Comparison of ENCODE assay signal across 8 mouse cellular contexts in genomic region chr10:120201961-120202402, GRCm38 (mm10). TPM values are rescaled to one million over a fixed set of nuclear protein-coding genes. Genes with fewer than 3 reads are reported as not detected.
DNase-seq lines count a peak whose midpoint lies in the region; ATAC-seq lines count a peak whose summit lies in the region.

Irak3 (minus strand) TSS chr10:120202130.

- peak within 1 kb of the TSS; percentile 47 for H3K9ac ChIP-seq in hindbrain, embryonic 11.5 days (ENCODE audit: low read depth, low read length)

- H3K4me2 ChIP-seq in hindbrain, embryonic 11.5 days (replicated peaks; ENCODE audit: low read depth, low read length) = peak within 1 kb of the TSS; percentile 89

- H3K9me3 ChIP-seq in hindbrain, embryonic 11.5 days (ENCODE audit: control insufficient read depth, low read length) = no peaks in the 10 kb centered on the region

- peak; percentile 79 for DNase-seq in Muller cell, postnatal 12 days (ENCODE audit: inconsistent ontology term)
- peak; percentile 65 for DNase-seq in cerebellum, adult 8-10 months
- DNase-seq in forelimb bud, embryonic 11.5 days (ENCODE audit: low read depth, low spot score) = peak; percentile 84
- DNase-seq in hindbrain, embryonic 11.5 days (ENCODE audit: low spot score) = peak; percentile 91
- peak; percentile 86 to 87 for DNase-seq in layer of hippocampus, postnatal 10 days (ENCODE audit: low spot score in 2 of 2)
- DNase-seq in lung, postnatal 25 days (ENCODE audit: low spot score) = peak; percentile 84
- peak; percentile 46 for DNase-seq in retina, adult 2 months (ENCODE audit: low read depth, low spot score)
- peak; percentile 75 to 82 for DNase-seq in thymus, postnatal 36 days

- H3K4me3 ChIP-seq in hindbrain, embryonic 11.5 days (ENCODE audit: low read depth, low read length) = peak within 1 kb of the TSS; percentile 51

- H3K4me1 ChIP-seq in hindbrain, embryonic 11.5 days (replicated peaks; ENCODE audit: control insufficient read depth, insufficient read depth, low read length) = no peaks in the 10 kb centered on the region

- H3K27me3 ChIP-seq in hindbrain, embryonic 11.5 days (ENCODE audit: control insufficient read depth, insufficient read depth, low read length) = peaks cover 5% of the 10 kb centered on the region

- no peak within 1 kb of the TSS for H3K27ac ChIP-seq in hindbrain, embryonic 11.5 days (ENCODE audit: low read depth, low read length)

- no peaks in the 10 kb centered on the region for H3K36me3 ChIP-seq in hindbrain, embryonic 11.5 days (ENCODE audit: control insufficient read depth, insufficient read depth, low read length)

- WGBS in hindbrain, embryonic 11.5 days = 2% methylated on average over 13 of the region's 13 CpGs

- no peak for ATAC-seq in hindbrain, embryonic 11.5 days (ENCODE audit: low FRiP score)

RNA-seq across cellular contexts. Expression of gene Irak3, which starts in this region (rescaled TPM):
- 1.2 and 1.9 TPM in 2 replicates for polyA plus RNA-seq in hindbrain, embryonic 11.5 days (2014; fragmentation: Nextera tagmentation; extraction: Ambion mirVana)
- under 1 TPM; 0.22 to 0.64 TPM for total RNA-seq in layer of hippocampus, postnatal 10 days (2021)

Comparison
In these comparisons a context has a peak if more than half of its experiments do, and no peak if none do; other contexts are left out.
1. Peak in DNase-seq in layer of hippocampus, postnatal 10 days; RNA of the gene not detected or under 1 TPM.